Mouse (Mus musculus) myocyte (in vitro differentiated cells): ENCODE results near the gene Nxn. TPM values are rescaled to one million over a fixed set of nuclear protein-coding genes. Genes with fewer than 3 reads are reported as not detected.

Source experiments
- H3K27me3 ChIP-seq: one replicate; pipeline ENCODE4 v1.6.1; 2011; ENCODE audit not compliant: control insufficient read depth, insufficient read depth, insufficient read length
- H3K36me3 ChIP-seq: one replicate; pipeline ENCODE4 v1.6.1; 2011; ENCODE audit not compliant: control insufficient read depth, insufficient read depth
- H3K4me2 ChIP-seq: one replicate; pipeline ENCODE4 v1.6.1; 2011; ENCODE audit warnings: low read depth, control low read depth
- H3K4me3 ChIP-seq: one replicate; pipeline ENCODE4 v1.5.1; 2011; ENCODE audit warnings: mild to moderate bottlenecking, control low read depth, moderate library complexity
- H3K79me2 ChIP-seq: one replicate; pipeline ENCODE4 v1.6.1; 2011; ENCODE audit not compliant: control insufficient read depth, insufficient read depth
- H3ac ChIP-seq: one replicate; pipeline ENCODE4 v1.6.1; 2011; ENCODE audit not compliant: control insufficient read depth, insufficient read length
- CEBPB ChIP-seq: IDR thresholded peaks from 2 replicates; pipeline ENCODE4 v1.6.1; 2011; ENCODE audit warnings: mild to moderate bottlenecking, moderate library complexity; ENCODE audit not compliant: poor library complexity, insufficient read depth, severe bottlenecking
- E2F4 ChIP-seq: IDR thresholded peaks from one replicate; pipeline ENCODE4 v1.6.1; 2011; ENCODE audit warnings: mild to moderate bottlenecking, control low read depth, moderate library complexity; ENCODE audit not compliant: insufficient read depth
- MAX ChIP-seq: IDR thresholded peaks from one replicate; pipeline ENCODE4 v1.6.1; 2011; ENCODE audit warnings: low read depth, mild to moderate bottlenecking, control low read depth
- MYOD1 ChIP-seq, 3 experiments: IDR thresholded peaks; one replicate each; pipeline ENCODE4 v1.6.1; 2011; ENCODE audit warnings: control low read depth in 2 of 3, low read depth in 2 of 3, mild to moderate bottlenecking in 2 of 3, moderate library complexity in 1 of 3; ENCODE audit not compliant: insufficient read length in 2 of 3, control insufficient read depth in 1 of 3
- MYOG ChIP-seq, 3 experiments: IDR thresholded peaks; one replicate each; pipeline ENCODE4 v1.6.1; 2011; ENCODE audit warnings: control low read depth in 2 of 3, low read depth in 2 of 3, mild to moderate bottlenecking in 2 of 3; ENCODE audit not compliant: insufficient read length in 2 of 3, control insufficient read depth in 1 of 3, insufficient read depth in 1 of 3
- POLR2A ChIP-seq: IDR thresholded peaks from one replicate; pipeline ENCODE4 v1.6.1; 2011; ENCODE audit warnings: low read depth, mild to moderate bottlenecking, control low read depth, moderate library complexity; ENCODE audit not compliant: insufficient read length
- POLR2AphosphoS2 ChIP-seq: IDR thresholded peaks from one replicate; pipeline ENCODE4 v1.6.1; 2011; ENCODE audit warnings: low read depth, control low read depth; ENCODE audit not compliant: insufficient read length
- REST ChIP-seq: IDR thresholded peaks from one replicate; pipeline ENCODE4 v1.6.1; 2011; ENCODE audit warnings: mild to moderate bottlenecking, control low read depth, moderate library complexity; ENCODE audit not compliant: insufficient read depth, insufficient read length
- SRF ChIP-seq: IDR thresholded peaks from one replicate; pipeline ENCODE4 v1.6.1; 2011; ENCODE audit warnings: low read depth; ENCODE audit not compliant: control insufficient read depth, insufficient read length
- TCF12 ChIP-seq: IDR thresholded peaks from one replicate; pipeline ENCODE4 v1.6.1; 2011; ENCODE audit warnings: mild to moderate bottlenecking, control low read depth; ENCODE audit not compliant: poor library complexity, insufficient read depth, severe bottlenecking
- TCF3 ChIP-seq: IDR thresholded peaks from one replicate; pipeline ENCODE4 v1.6.1; 2011; ENCODE audit warnings: low read depth, control low read depth; ENCODE audit not compliant: insufficient read length
- USF1 ChIP-seq: IDR thresholded peaks from one replicate; pipeline ENCODE4 v1.6.1; 2011; ENCODE audit warnings: low read depth, mild to moderate bottlenecking, control low read depth, moderate library complexity
- polyA plus RNA-seq: library from polyadenylated mRNA; unstranded; fragments of >200 nt; fragmentation: generic; extraction: Trizol; gene quantifications from one replicate; pipeline ENCODE4 v1.2.1, GENCODE M21; 2012; ENCODE audit warnings: missing spikeins

The Nxn gene
- polyA plus RNA-seq, 1 experiment, result 76.8 TPM

DNA sequence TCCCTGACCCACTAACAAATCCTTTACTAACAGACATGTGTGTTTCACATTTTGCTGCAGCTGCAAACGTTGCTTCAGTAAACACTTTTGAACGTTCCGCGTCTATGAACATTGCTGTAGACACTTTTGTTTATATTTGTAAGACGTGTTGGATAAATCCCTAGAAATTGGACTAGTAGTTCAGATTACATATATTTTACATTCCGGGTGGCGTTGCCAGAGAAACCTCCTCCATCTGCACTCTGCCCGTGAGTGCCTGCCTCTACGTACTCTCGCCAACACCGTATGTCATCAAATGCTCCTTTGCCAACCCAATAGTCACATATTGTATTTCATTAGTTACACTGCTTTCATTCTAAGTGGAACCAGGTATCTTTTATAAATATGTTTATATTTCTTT lies 59.8 kb downstream of the Nxn start:
- Histone ChIP-seq H3K36me3 (no peaks in the 10 kb centered on the region), H3K27me3 (no peaks in the 10 kb centered on the region), H3ac (no peak overlapping the region), H3K79me2 (peaks cover 43% of the 10 kb centered on the region), H3K4me2 (no peak overlapping the region), H3K4me3 (no peak overlapping the region)
- TF ChIP-seq SRF (no peak), TCF12 (no peak), REST (no peak), USF1 (no peak), MAX (no peak), CEBPB (no peak), TCF3 (no peak), MYOD1 (IDR thresholded peaks at IDR 0.05; ENCODE audit: control insufficient read depth in 1 of 3, insufficient read length in 2 of 3, low read depth in 2 of 3) (no peak), POLR2AphosphoS2 (no peak), MYOG (IDR thresholded peaks at IDR 0.05; ENCODE audit: control insufficient read depth in 1 of 3, insufficient read depth in 1 of 3, insufficient read length in 2 of 3, low read depth in 2 of 3) (no peak), POLR2A (no peak), E2F4 (no peak)

DNA sequence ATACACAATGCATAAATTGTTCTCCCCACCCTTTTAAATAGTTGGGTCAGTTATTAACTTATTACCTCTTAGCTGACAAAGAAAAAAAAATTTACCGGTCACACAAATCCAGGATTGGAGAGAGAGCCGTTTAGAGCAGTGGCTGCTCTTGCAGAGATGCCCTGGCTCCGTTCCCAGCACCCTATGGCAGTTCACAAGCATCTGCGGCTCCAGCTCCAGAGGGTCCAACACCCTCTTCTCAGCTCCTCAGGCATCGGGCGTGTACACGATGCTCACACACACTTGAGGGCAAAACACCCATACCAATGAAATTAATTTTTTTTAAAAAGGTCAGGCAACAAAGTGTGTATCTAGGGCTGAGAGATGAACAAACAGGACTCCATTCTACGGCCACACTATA lies 60.3 kb downstream of the Nxn start:
- no peaks in the 10 kb centered on the region for H3K27me3 ChIP-seq
- H3K79me2 ChIP-seq, result peaks cover 41% of the 10 kb centered on the region
- no peak overlapping the region for H3K4me3 ChIP-seq
- no peak overlapping the region for H3ac ChIP-seq
- no peaks in the 10 kb centered on the region for H3K36me3 ChIP-seq
- TF ChIP-seq MYOD1 (IDR thresholded peaks at IDR 0.05; ENCODE audit: control insufficient read depth in 1 of 3, insufficient read length in 2 of 3, low read depth in 2 of 3) (no peak), POLR2A (no peak), CEBPB (no peak), POLR2AphosphoS2 (no peak), USF1 (no peak), TCF12 (no peak), TCF3 (no peak), E2F4 (no peak), MYOG (IDR thresholded peaks at IDR 0.05; ENCODE audit: control insufficient read depth in 1 of 3, insufficient read depth in 1 of 3, insufficient read length in 2 of 3, low read depth in 2 of 3) (no peak), SRF (no peak), MAX (no peak), REST (no peak)
- H3K4me2 ChIP-seq, result no peak overlapping the region

DNA sequence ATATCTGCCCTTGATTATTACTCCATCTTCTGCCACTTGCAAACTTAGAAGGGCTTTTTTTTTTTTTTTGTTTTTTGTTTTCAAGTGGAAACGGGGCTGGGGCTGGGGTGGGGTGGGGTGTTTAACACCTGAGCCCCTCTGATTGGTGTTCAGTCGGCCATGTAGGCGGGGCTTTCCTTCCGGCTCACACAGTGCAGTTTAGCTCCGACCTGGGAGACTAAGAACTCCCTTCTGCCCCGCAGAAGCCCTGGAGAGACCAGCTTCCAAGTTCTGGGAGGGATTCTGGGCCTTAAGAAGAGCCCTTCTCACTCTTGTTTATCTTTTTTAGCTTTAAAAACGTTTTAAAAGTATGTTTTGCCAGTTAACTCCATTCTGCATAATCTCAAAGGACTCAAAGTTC lies 61.2 kb downstream of the Nxn start:
- Histone ChIP-seq H3K79me2 (peaks cover 36% of the 10 kb centered on the region), H3K27me3 (no peaks in the 10 kb centered on the region), H3ac (no peak overlapping the region), H3K4me2 (no peak overlapping the region), H3K4me3 (no peak overlapping the region), H3K36me3 (no peaks in the 10 kb centered on the region)
- TF ChIP-seq REST (no peak), TCF3 (no peak), POLR2A (no peak), SRF (no peak), MYOD1 (IDR thresholded peaks at IDR 0.05; ENCODE audit: control insufficient read depth in 1 of 3, insufficient read length in 2 of 3, low read depth in 2 of 3) (no peak), TCF12 (no peak), USF1 (no peak), MAX (no peak), CEBPB (no peak), MYOG (IDR thresholded peaks at IDR 0.05; ENCODE audit: control insufficient read depth in 1 of 3, insufficient read depth in 1 of 3, insufficient read length in 2 of 3, low read depth in 2 of 3) (no peak), POLR2AphosphoS2 (no peak), E2F4 (no peak)

DNA sequence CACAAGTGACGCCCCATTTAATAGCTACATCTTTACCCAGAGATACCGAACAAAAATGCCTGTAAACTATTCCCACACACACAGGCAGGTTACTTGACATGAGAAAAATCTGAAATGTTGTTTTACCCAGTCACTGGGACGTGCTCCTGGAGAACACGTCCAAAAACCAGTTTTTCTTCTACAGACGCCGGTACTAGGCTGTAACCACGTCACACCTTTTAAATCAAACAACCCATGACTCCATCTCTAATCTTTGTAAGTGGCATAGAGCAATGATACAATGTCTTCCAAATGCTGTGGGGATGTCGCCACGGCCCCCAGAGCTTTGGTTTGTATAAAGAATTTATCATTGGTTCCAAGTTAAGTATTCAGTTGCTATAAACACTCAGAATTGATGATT lies 61.7 kb downstream of the Nxn start:
- no peaks in the 10 kb centered on the region for H3K36me3 ChIP-seq
- no peak overlapping the region for H3ac ChIP-seq
- no peaks in the 10 kb centered on the region for H3K27me3 ChIP-seq
- no peak overlapping the region for H3K4me3 ChIP-seq
- no peak overlapping the region for H3K4me2 ChIP-seq
- peaks cover 32% of the 10 kb centered on the region for H3K79me2 ChIP-seq
- TF ChIP-seq CEBPB (no peak), REST (no peak), USF1 (no peak), POLR2AphosphoS2 (no peak), MAX (no peak), POLR2A (no peak), MYOG (IDR thresholded peaks at IDR 0.05; ENCODE audit: control insufficient read depth in 1 of 3, insufficient read depth in 1 of 3, insufficient read length in 2 of 3, low read depth in 2 of 3) (no peak), MYOD1 (IDR thresholded peaks at IDR 0.05; ENCODE audit: control insufficient read depth in 1 of 3, insufficient read length in 2 of 3, low read depth in 2 of 3) (no peak), TCF12 (no peak), E2F4 (no peak), TCF3 (no peak), SRF (no peak)

DNA sequence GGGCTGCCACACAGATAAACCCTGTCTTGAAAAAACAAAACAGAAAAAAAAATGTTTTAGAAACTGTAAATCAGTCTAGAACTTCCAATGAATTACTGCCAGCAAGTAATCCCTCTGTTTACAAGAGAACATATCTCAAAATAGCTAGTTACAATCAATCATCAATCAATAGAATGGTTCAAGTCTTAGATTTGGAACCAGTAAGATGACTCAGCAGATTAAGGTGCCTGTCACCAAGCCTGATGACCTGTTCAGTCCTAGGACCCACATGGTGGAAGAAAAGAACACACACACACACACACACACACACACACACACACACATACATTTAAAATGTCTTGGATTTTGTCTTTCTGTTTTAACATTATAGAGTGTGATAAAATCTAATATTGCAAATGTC lies 62.7 kb downstream of the Nxn start:
- Histone ChIP-seq H3ac (no peak overlapping the region), H3K4me2 (no peak overlapping the region), H3K36me3 (no peaks in the 10 kb centered on the region), H3K4me3 (no peak overlapping the region), H3K27me3 (no peaks in the 10 kb centered on the region), H3K79me2 (peaks cover 38% of the 10 kb centered on the region)
- TF ChIP-seq REST, result no peak
- no peak for TF ChIP-seq MYOG (IDR thresholded peaks at IDR 0.05; ENCODE audit: control insufficient read depth in 1 of 3, insufficient read depth in 1 of 3, insufficient read length in 2 of 3, low read depth in 2 of 3)
- no peak for TF ChIP-seq TCF3
- TF ChIP-seq SRF, result no peak
- no peak for TF ChIP-seq CEBPB
- no peak for TF ChIP-seq TCF12
- no peak for TF ChIP-seq USF1
- no peak for TF ChIP-seq MYOD1 (IDR thresholded peaks at IDR 0.05; ENCODE audit: control insufficient read depth in 1 of 3, insufficient read length in 2 of 3, low read depth in 2 of 3)
- TF ChIP-seq MAX, result no peak
- TF ChIP-seq E2F4, result no peak
